Mouse (Mus musculus) olfactory bulb, adult 2 months (tissue): ENCODE data around the gene Gm11569.

Experiments
- CTCF ChIP-seq: fragments of 200-500 bp; IDR thresholded peaks from 2 replicates; pipeline ENCODE4 v1.5.1; 2012; ENCODE audit warnings: low read depth, mild to moderate bottlenecking, low read length, moderate library complexity; ENCODE audit not compliant: insufficient read depth
- POLR2A ChIP-seq: fragments of 200-500 bp; IDR thresholded peaks from 2 replicates; pipeline ENCODE4 v1.6.1; 2012; ENCODE audit warnings: mild to moderate bottlenecking, low read depth, low read length, moderate library complexity; ENCODE audit not compliant: insufficient read depth

GRCm38 (mm10) chr11:99778401-99778800 is 20.3 kb downstream of the Gm11569 start:
- TF ChIP-seq CTCF (no peak), POLR2A (no peak)
